Mouse (Mus musculus) T-helper 17 cell (primary cell): ENCODE data around the gene Ccdc63.

Experiments used
- in situ Hi-C, 2 experiments: fragments of 300-600 bp; cut with MboI, MseI; formaldehyde crosslinking; loops; 1 replicate in 1 of 2; 2 replicates in 1 of 2; pipeline ENCODE4 v1.15.1; 2025; ENCODE audit warnings: high pct_unique_total_duplicates in 2 of 2

Gene Ccdc63

GRCm38 (mm10) chr5:122140723-122141122, at the start of gene Ccdc63:
TSS of gene Ccdc63 (minus strand) at chr5:122140823.
- in situ Hi-C loops = loop anchor here in 1 of 2 experiments (5.0 to 10.0 kb wide), 2 partner anchors 738 to 1934 kb away; no protein-coding TSS in a partner anchor

GRCm38 (mm10) chr5:122189115-122189514, 48.5 kb upstream of the Ccdc63 start:
- in situ Hi-C loops = loop anchor here (5.0 to 10.0 kb wide), 2 partner anchors 87 to 304 kb away; partner anchors contain the start of gene Myl2 (in 1 of the 2)

GRCm38 (mm10) chr5:122184858-122185257, 44.2 kb upstream of the Ccdc63 start:
- in situ Hi-C loops = loop anchor here (5.0 to 10.0 kb wide), 3 partner anchors 72 to 300 kb away; partner anchors contain the start of gene Myl2 (in 1 of the 2)

- in situ Hi-C loops = loop anchor here in 1 of 2 experiments (5.0 to 10.0 kb wide), 2 partner anchors 73 to 300 kb away; no protein-coding TSS in a partner anchor
These were observed 43.7 kb upstream of the Ccdc63 start for GRCm38 (mm10) chr5:122184283-122184806.

- in situ Hi-C loops = loop anchor here in 1 of 2 experiments (5.0 to 10.0 kb wide), 2 partner anchors 78 to 295 kb away; no protein-coding TSS in a partner anchor
These were observed 39.0 kb upstream of the Ccdc63 start for GRCm38 (mm10) chr5:122179665-122180064.

- in situ Hi-C loops = no loop called here
These were observed 35.8 kb upstream of the Ccdc63 start for GRCm38 (mm10) chr5:122176398-122176797.

- in situ Hi-C loops = no loop called here
These were observed 35.3 kb upstream of the Ccdc63 start for GRCm38 (mm10) chr5:122175961-122176360.

- in situ Hi-C loops = no loop called here
These were observed 34.8 kb upstream of the Ccdc63 start for GRCm38 (mm10) chr5:122175402-122175801.

GRCm38 (mm10) chr5:122171058-122171457, 30.4 kb upstream of the Ccdc63 start:
- in situ Hi-C loops = no loop called here

- in situ Hi-C loops = loop anchor here (5.0 to 10.0 kb wide), 2 partner anchors 54 to 69 kb away; no protein-coding TSS in a partner anchor
These were observed 27.9 kb upstream of the Ccdc63 start for GRCm38 (mm10) chr5:122168344-122169069.

GRCm38 (mm10) chr5:122166636-122167161, 26.1 kb upstream of the Ccdc63 start:
- in situ Hi-C loops = loop anchor here (5.0 to 10.0 kb wide), 2 partner anchors 52 to 71 kb away; no protein-coding TSS in a partner anchor

GRCm38 (mm10) chr5:122165233-122165915, 24.8 kb upstream of the Ccdc63 start:
- in situ Hi-C loops = loop anchor here (5.0 to 10.0 kb wide), 2 partner anchors 51 to 72 kb away; no protein-coding TSS in a partner anchor

GRCm38 (mm10) chr5:122164011-122164410, 23.4 kb upstream of the Ccdc63 start:
- in situ Hi-C loops = loop anchor here in 1 of 2 experiments (10.0 kb wide), 1 partner anchor 49 kb away; no protein-coding TSS in a partner anchor

- in situ Hi-C loops = loop anchor here in 1 of 2 experiments (10.0 kb wide), 1 partner anchor 48 kb away; no protein-coding TSS in a partner anchor
These were observed 22.6 kb upstream of the Ccdc63 start for GRCm38 (mm10) chr5:122163194-122163593.

- in situ Hi-C loops = no loop called here
These were observed 18.2 kb upstream of the Ccdc63 start for GRCm38 (mm10) chr5:122158557-122159515.

- in situ Hi-C loops = no loop called here
These were observed 17.3 kb upstream of the Ccdc63 start, which contains the start of gene Ppp1cc for GRCm38 (mm10) chr5:122157827-122158381. TSS of gene Ppp1cc (plus strand) at chr5:122158278.

GRCm38 (mm10) chr5:122156486-122156885, 15.9 kb upstream of the Ccdc63 start:
- in situ Hi-C loops = no loop called here

- in situ Hi-C loops = no loop called here
These were observed 15.0 kb upstream of the Ccdc63 start for GRCm38 (mm10) chr5:122155613-122156012.

- in situ Hi-C loops = no loop called here
These were observed 14.2 kb upstream of the Ccdc63 start for GRCm38 (mm10) chr5:122154782-122155181.

- in situ Hi-C loops = no loop called here
These were observed 13.4 kb upstream of the Ccdc63 start for GRCm38 (mm10) chr5:122154006-122154405.
